Mouse (Mus musculus): ENCODE measurements around the gene Dus2. TPM values are rescaled to one million over a fixed set of nuclear protein-coding genes. Genes with fewer than 3 reads are reported as not detected.
A peak's percentile ranks its signal among the peaks of the same experiment; 100 is the strongest.

The Dus2 gene
- polyA plus RNA-seq, 2 experiments: 8.7 to 10.5 TPM

GRCm38 (mm10) chr8:105951057-105951659 lies 40.0 kb upstream of the Dus2 start:
- no peaks in the 10 kb centered on the region for H3K27me3 ChIP-seq (ENCODE audit: control insufficient read depth, insufficient read depth, low read length)
- TF ChIP-seq EP300 (IDR thresholded peaks at IDR 0.05; ENCODE audit: low read depth) (no peak), CTCF (IDR thresholded peaks at IDR 0.05; ENCODE audit: low read depth) (no peak)
- no peak overlapping the region for H3K27ac ChIP-seq
- peaks cover 17% of the 10 kb centered on the region for H3K36me3 ChIP-seq (replicated peaks; ENCODE audit: control insufficient read depth, insufficient read depth, low read depth)
- no peak overlapping the region for H3K4me3 ChIP-seq (ENCODE audit: insufficient read depth in 1 of 2, low read depth in 2 of 2, low read length in 2 of 2)
- H3K9me3 ChIP-seq (ENCODE audit: control insufficient read depth, low read length): no peaks in the 10 kb centered on the region
- H3K9ac ChIP-seq (replicated peaks): no peak overlapping the region
- WGBS (ENCODE audit: insufficient replicate concordance): 65% methylated on average over 7 of the region's 7 CpGs
- no peak overlapping the region for H3K4me2 ChIP-seq (ENCODE audit: low read depth)
- H3K4me1 ChIP-seq (replicated peaks; ENCODE audit: control insufficient read depth in 2 of 2, insufficient read depth in 2 of 2, low read length in 1 of 2): no peaks in the 10 kb centered on the region
- DNase-seq (ENCODE audit: low read depth in 3 of 3, low spot score in 3 of 3) (no peak), ATAC-seq (ENCODE audit: insufficient read depth) (no peak)

GRCm38 (mm10) chr8:105956556-105956955 lies 34.6 kb upstream of the Dus2 start:
- Histone ChIP-seq H3K4me2 (ENCODE audit: low read depth) (no peak overlapping the region), H3K27me3 (ENCODE audit: control insufficient read depth, insufficient read depth, low read length) (no peaks in the 10 kb centered on the region), H3K4me1 (replicated peaks; ENCODE audit: control insufficient read depth in 2 of 2, insufficient read depth in 2 of 2, low read length in 1 of 2) (peaks cover 0 to 8% of the 10 kb centered on the region in 2 experiments; a peak in 3 of 4 replicates), H3K27ac (no peak overlapping the region), H3K9ac (replicated peaks) (no peak overlapping the region), H3K36me3 (replicated peaks; ENCODE audit: control insufficient read depth, insufficient read depth, low read depth) (peaks cover 12% of the 10 kb centered on the region), H3K4me3 (ENCODE audit: insufficient read depth in 1 of 2, low read depth in 2 of 2, low read length in 2 of 2) (no peak overlapping the region), H3K9me3 (ENCODE audit: control insufficient read depth, low read length) (no peaks in the 10 kb centered on the region)
- no peak for ATAC-seq (ENCODE audit: insufficient read depth)
- 86% methylated on average over 4 of the region's 4 CpGs for WGBS (ENCODE audit: insufficient replicate concordance)
- TF ChIP-seq CTCF (IDR thresholded peaks at IDR 0.05; ENCODE audit: low read depth) (no peak), EP300 (IDR thresholded peaks at IDR 0.05; ENCODE audit: low read depth) (no peak)
- DNase-seq (ENCODE audit: low read depth in 3 of 3, low spot score in 3 of 3): no peak

- no peaks in the 10 kb centered on the region for H3K27me3 ChIP-seq (ENCODE audit: control insufficient read depth, insufficient read depth, low read length)
- no peak for ATAC-seq (ENCODE audit: insufficient read depth)
- TF ChIP-seq EP300 (IDR thresholded peaks at IDR 0.05; ENCODE audit: low read depth) (no peak), CTCF (IDR thresholded peaks at IDR 0.05; ENCODE audit: low read depth) (0 out of 2 replicates have a peak, but pooled peaks have one; percentile 18)
- WGBS (ENCODE audit: insufficient replicate concordance): 70% methylated on average over 3 of the region's 4 CpGs
- no peak overlapping the region for H3K9ac ChIP-seq (replicated peaks)
- H3K36me3 ChIP-seq (replicated peaks; ENCODE audit: control insufficient read depth, insufficient read depth, low read depth): peaks cover 12% of the 10 kb centered on the region
- no peaks in the 10 kb centered on the region for H3K9me3 ChIP-seq (ENCODE audit: control insufficient read depth, low read length)
- peaks cover 4 to 17% of the 10 kb centered on the region in 2 experiments for H3K4me1 ChIP-seq (replicated peaks; ENCODE audit: control insufficient read depth in 2 of 2, insufficient read depth in 2 of 2, low read length in 1 of 2)
- no peak for DNase-seq (ENCODE audit: low read depth in 3 of 3, low spot score in 3 of 3)
- no peak overlapping the region for H3K4me3 ChIP-seq (ENCODE audit: insufficient read depth in 1 of 2, low read depth in 2 of 2, low read length in 2 of 2)
- no peak overlapping the region for H3K4me2 ChIP-seq (ENCODE audit: low read depth)
- H3K27ac ChIP-seq: no peak overlapping the region
Measured at GRCm38 (mm10) chr8:105957813-105958212, 33.3 kb upstream of the Dus2 start.

- DNase-seq (ENCODE audit: low read depth in 3 of 3, low spot score in 3 of 3) (no peak), ATAC-seq (ENCODE audit: insufficient read depth) (no peak)
- Histone ChIP-seq H3K9ac (replicated peaks) (no peak overlapping the region), H3K27me3 (ENCODE audit: control insufficient read depth, insufficient read depth, low read length) (no peaks in the 10 kb centered on the region), H3K9me3 (ENCODE audit: control insufficient read depth, low read length) (no peaks in the 10 kb centered on the region), H3K36me3 (replicated peaks; ENCODE audit: control insufficient read depth, insufficient read depth, low read depth) (peaks cover 9% of the 10 kb centered on the region), H3K4me3 (ENCODE audit: insufficient read depth in 1 of 2, low read depth in 2 of 2, low read length in 2 of 2) (no peak overlapping the region), H3K4me1 (replicated peaks; ENCODE audit: control insufficient read depth in 2 of 2, insufficient read depth in 2 of 2, low read length in 1 of 2) (peaks cover 5 to 23% of the 10 kb centered on the region in 2 experiments), H3K27ac (no peak overlapping the region), H3K4me2 (ENCODE audit: low read depth) (no peak overlapping the region)
- WGBS (ENCODE audit: insufficient replicate concordance): 79% methylated on average over 7 of the region's 7 CpGs
- no peak for TF ChIP-seq CTCF (IDR thresholded peaks at IDR 0.05; ENCODE audit: low read depth)
- TF ChIP-seq EP300 (IDR thresholded peaks at IDR 0.05; ENCODE audit: low read depth): no peak
Measured at GRCm38 (mm10) chr8:105959350-105959749, 31.8 kb upstream of the Dus2 start.

GRCm38 (mm10) chr8:105961101-105961500 lies 30.0 kb upstream of the Dus2 start:
- peaks cover 13 to 29% of the 10 kb centered on the region in 2 experiments for H3K4me1 ChIP-seq (replicated peaks; ENCODE audit: control insufficient read depth in 2 of 2, insufficient read depth in 2 of 2, low read length in 1 of 2)
- no peak overlapping the region for H3K4me3 ChIP-seq (ENCODE audit: insufficient read depth in 1 of 2, low read depth in 2 of 2, low read length in 2 of 2)
- peak overlapping the region; percentile 38 for H3K4me2 ChIP-seq (ENCODE audit: low read depth)
- TF ChIP-seq EP300 (IDR thresholded peaks at IDR 0.05; ENCODE audit: low read depth) (no peak), CTCF (IDR thresholded peaks at IDR 0.05; ENCODE audit: low read depth) (no peak)
- H3K27me3 ChIP-seq (ENCODE audit: control insufficient read depth, insufficient read depth, low read length): no peaks in the 10 kb centered on the region
- H3K9me3 ChIP-seq (ENCODE audit: control insufficient read depth, low read length): no peaks in the 10 kb centered on the region
- H3K9ac ChIP-seq (replicated peaks): no peak overlapping the region
- no peak overlapping the region for H3K27ac ChIP-seq
- DNase-seq (ENCODE audit: low read depth in 3 of 3, low spot score in 3 of 3): peak in 1 of 3 experiments; percentile 29
- H3K36me3 ChIP-seq (replicated peaks; ENCODE audit: control insufficient read depth, insufficient read depth, low read depth): peaks cover 4% of the 10 kb centered on the region
- 47% methylated on average over 14 of the region's 14 CpGs for WGBS (ENCODE audit: insufficient replicate concordance)
- ATAC-seq (ENCODE audit: insufficient read depth): no peak

All from liver, embryonic 14.5 days (tissue).